Mouse (Mus musculus): ENCODE measurements at regions not wholly inside any gene's neighbourhood (a gene's known extent, or its start where the extent isn't known, plus 50 kb on each side); places are given as distances from the start of the nearest gene placed in this dataset.
A peak's percentile ranks its signal among the peaks of the same experiment; 100 is the strongest.

GRCm38 (mm10) chr13:37546556-37546955 lies 201.5 kb downstream of the Ly86 start:
- Histone ChIP-seq H3K36me3 (ENCODE audit: control insufficient read depth, insufficient read depth, low read length) (no peaks in the 10 kb centered on the region), H3K27me3 (ENCODE audit: control insufficient read depth, insufficient read depth, low read length) (no peaks in the 10 kb centered on the region), H3K4me2 (ENCODE audit: low read depth, low read length) (no peak overlapping the region), H3K9me3 (replicated peaks; ENCODE audit: control insufficient read depth, low read length) (no peaks in the 10 kb centered on the region), H3K4me3 (replicated peaks; ENCODE audit: low read length) (no peak overlapping the region), H3K27ac (ENCODE audit: low read length) (no peak overlapping the region), H3K4me1 (ENCODE audit: control insufficient read depth, insufficient read depth, low read length) (no peaks in the 10 kb centered on the region), H3K9ac (ENCODE audit: low read length) (no peak overlapping the region)
- no peak for ATAC-seq (ENCODE audit: insufficient read depth, low FRiP score)
- 91% methylated on average over 3 of the region's 3 CpGs for WGBS

DNA sequence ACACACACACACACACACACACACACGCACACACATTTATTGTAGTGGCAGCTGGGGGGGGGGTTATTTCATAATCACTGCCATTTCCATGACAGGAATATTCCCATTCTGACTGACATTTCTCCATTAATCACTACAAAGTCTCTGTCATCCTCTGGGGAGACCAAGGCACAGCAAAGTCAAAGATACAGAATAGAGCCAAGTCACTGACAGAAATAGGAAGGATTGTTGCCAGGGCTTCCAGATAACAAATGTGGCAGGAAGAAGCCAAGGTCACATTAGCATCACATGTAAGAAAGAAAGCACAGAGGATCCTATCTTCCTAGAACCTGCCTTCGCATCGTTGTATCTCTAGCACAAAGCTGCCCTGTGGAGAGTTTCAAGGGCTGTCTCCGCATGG lies 205.6 kb downstream of the Ly86 start:
- Histone ChIP-seq H3K36me3 (ENCODE audit: control insufficient read depth, insufficient read depth, low read length) (no peaks in the 10 kb centered on the region), H3K9me3 (replicated peaks; ENCODE audit: control insufficient read depth, low read length) (no peaks in the 10 kb centered on the region), H3K4me3 (replicated peaks; ENCODE audit: low read length) (no peak overlapping the region), H3K4me1 (ENCODE audit: control insufficient read depth, insufficient read depth, low read length) (no peaks in the 10 kb centered on the region), H3K27ac (ENCODE audit: low read length) (no peak overlapping the region), H3K9ac (ENCODE audit: low read length) (no peak overlapping the region), H3K4me2 (ENCODE audit: low read depth, low read length) (no peak overlapping the region), H3K27me3 (ENCODE audit: control insufficient read depth, insufficient read depth, low read length) (no peaks in the 10 kb centered on the region)
- WGBS: 71% methylated on average over 4 of the region's 4 CpGs
- no peak for ATAC-seq (ENCODE audit: insufficient read depth, low FRiP score)

DNA sequence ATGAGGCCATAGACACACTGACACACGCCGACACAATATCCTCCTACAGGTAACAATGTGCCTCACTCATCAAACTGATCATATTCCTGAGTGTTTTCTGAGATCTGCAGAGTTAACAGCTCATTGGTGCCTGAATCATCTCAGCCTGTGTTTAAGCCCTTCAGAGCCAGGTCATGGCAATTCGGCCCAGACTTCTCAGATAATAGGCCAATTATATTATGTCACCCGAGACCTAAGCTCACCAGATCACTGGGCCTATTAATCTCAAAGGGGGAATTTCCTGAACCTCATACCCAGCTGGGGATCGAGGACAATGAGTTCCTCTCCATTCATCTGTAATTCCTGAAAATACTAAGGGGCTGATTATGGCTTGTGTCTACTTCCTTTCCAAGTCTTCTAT lies 208.4 kb downstream of the Ly86 start:
- 76% methylated on average over 5 of the region's 5 CpGs for WGBS
- Histone ChIP-seq H3K4me2 (ENCODE audit: low read depth, low read length) (no peak overlapping the region), H3K4me1 (ENCODE audit: control insufficient read depth, insufficient read depth, low read length) (peaks cover 7% of the 10 kb centered on the region; the same call in 1 of the 2 replicates), H3K36me3 (ENCODE audit: control insufficient read depth, insufficient read depth, low read length) (no peaks in the 10 kb centered on the region), H3K4me3 (replicated peaks; ENCODE audit: low read length) (no peak overlapping the region), H3K9me3 (replicated peaks; ENCODE audit: control insufficient read depth, low read length) (no peaks in the 10 kb centered on the region), H3K27me3 (ENCODE audit: control insufficient read depth, insufficient read depth, low read length) (no peaks in the 10 kb centered on the region), H3K9ac (ENCODE audit: low read length) (no peak overlapping the region), H3K27ac (ENCODE audit: low read length) (no peak overlapping the region)
- no peak for ATAC-seq (ENCODE audit: insufficient read depth, low FRiP score)

DNA sequence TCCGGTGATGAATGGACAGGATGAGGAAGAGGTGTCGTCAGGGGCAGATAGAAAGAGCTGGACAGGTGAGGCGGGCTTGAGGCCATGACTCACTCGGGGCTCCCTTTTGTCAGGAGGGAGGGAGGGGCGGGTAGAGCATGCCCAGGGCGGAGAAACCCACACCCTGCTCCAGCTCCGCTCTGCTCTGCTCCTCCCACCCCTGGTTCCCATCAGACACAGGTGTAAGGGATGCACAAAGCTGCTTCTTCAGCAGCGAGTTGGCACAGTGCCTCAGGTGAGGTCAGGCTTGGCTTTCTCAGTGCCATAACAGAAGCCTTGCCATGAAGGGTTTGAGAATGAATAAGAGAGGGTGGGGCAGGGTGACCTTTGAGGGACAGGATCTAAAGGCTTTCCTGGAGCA lies 212.2 kb downstream of the Ly86 start:
- Histone ChIP-seq H3K4me1 (ENCODE audit: control insufficient read depth, insufficient read depth, low read length) (peaks cover 20% of the 10 kb centered on the region), H3K27ac (ENCODE audit: low read length) (peak overlapping the region; percentile 68; the same call in 1 of the 2 replicates), H3K4me2 (ENCODE audit: low read depth, low read length) (no peak overlapping the region), H3K36me3 (ENCODE audit: control insufficient read depth, insufficient read depth, low read length) (no peaks in the 10 kb centered on the region), H3K4me3 (replicated peaks; ENCODE audit: low read length) (no peak overlapping the region), H3K27me3 (ENCODE audit: control insufficient read depth, insufficient read depth, low read length) (no peaks in the 10 kb centered on the region), H3K9me3 (replicated peaks; ENCODE audit: control insufficient read depth, low read length) (no peaks in the 10 kb centered on the region), H3K9ac (ENCODE audit: low read length) (no peak overlapping the region)
- 60% methylated on average over 8 of the region's 8 CpGs for WGBS
- ATAC-seq (ENCODE audit: insufficient read depth, low FRiP score): peak; percentile 79

DNA sequence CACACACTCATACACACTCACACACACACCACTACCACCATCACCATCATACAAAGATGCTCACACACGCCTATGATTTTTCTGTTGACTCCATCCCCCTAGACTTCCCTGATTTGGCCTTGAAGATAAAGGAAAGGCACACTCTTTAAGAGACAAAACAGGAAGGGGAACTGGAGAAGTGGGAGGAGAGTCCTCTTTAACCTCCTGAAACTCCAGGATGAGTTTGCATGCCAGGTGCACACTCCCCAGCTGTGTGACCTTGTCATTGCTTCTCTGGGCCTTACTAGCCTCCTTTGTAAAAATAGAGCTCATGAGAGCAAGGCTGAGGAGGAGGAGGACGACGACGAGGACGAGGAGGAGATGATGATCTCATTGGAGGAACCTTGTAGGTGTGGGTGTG lies 212.8 kb downstream of the Ly86 start:
- no peak overlapping the region for H3K4me3 ChIP-seq (replicated peaks; ENCODE audit: low read length)
- H3K9me3 ChIP-seq (replicated peaks; ENCODE audit: control insufficient read depth, low read length): no peaks in the 10 kb centered on the region
- 70% methylated on average over 5 of the region's 5 CpGs for WGBS
- no peak for ATAC-seq (ENCODE audit: insufficient read depth, low FRiP score)
- H3K27me3 ChIP-seq (ENCODE audit: control insufficient read depth, insufficient read depth, low read length): no peaks in the 10 kb centered on the region
- no peaks in the 10 kb centered on the region for H3K36me3 ChIP-seq (ENCODE audit: control insufficient read depth, insufficient read depth, low read length)
- H3K4me1 ChIP-seq (ENCODE audit: control insufficient read depth, insufficient read depth, low read length): peaks cover 26% of the 10 kb centered on the region
- no peak overlapping the region for H3K9ac ChIP-seq (ENCODE audit: low read length)
- H3K4me2 ChIP-seq (ENCODE audit: low read depth, low read length): no peak overlapping the region
- no peak overlapping the region for H3K27ac ChIP-seq (ENCODE audit: low read length)

DNA sequence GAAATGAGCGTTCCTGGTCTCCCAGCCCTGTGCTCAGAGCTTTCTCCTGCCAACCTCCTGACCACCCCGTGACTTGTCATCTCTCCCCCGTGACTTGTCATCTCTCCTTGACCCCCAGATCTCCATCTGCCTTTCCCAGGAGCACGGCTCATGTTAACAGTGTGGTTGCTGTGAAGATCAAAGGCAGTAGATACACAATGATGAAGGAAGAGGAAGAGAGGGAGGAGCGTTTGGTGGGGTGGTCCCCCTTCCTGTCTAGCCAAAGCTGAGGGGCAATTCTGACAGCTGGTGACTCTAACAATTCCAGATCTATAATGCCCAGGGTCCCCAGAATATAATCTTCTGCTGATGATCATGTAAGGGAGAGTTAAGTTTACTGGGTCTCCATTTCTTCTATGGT lies 214.0 kb downstream of the Ly86 start:
- Histone ChIP-seq H3K27me3 (ENCODE audit: control insufficient read depth, insufficient read depth, low read length) (no peaks in the 10 kb centered on the region), H3K4me3 (replicated peaks; ENCODE audit: low read length) (no peak overlapping the region), H3K27ac (ENCODE audit: low read length) (no peak overlapping the region), H3K9ac (ENCODE audit: low read length) (no peak overlapping the region), H3K4me1 (ENCODE audit: control insufficient read depth, insufficient read depth, low read length) (peaks cover 31% of the 10 kb centered on the region), H3K36me3 (ENCODE audit: control insufficient read depth, insufficient read depth, low read length) (no peaks in the 10 kb centered on the region), H3K9me3 (replicated peaks; ENCODE audit: control insufficient read depth, low read length) (no peaks in the 10 kb centered on the region), H3K4me2 (ENCODE audit: low read depth, low read length) (no peak overlapping the region)
- no peak for ATAC-seq (ENCODE audit: insufficient read depth, low FRiP score)
- WGBS: 49% methylated on average over 5 of the region's 5 CpGs

DNA sequence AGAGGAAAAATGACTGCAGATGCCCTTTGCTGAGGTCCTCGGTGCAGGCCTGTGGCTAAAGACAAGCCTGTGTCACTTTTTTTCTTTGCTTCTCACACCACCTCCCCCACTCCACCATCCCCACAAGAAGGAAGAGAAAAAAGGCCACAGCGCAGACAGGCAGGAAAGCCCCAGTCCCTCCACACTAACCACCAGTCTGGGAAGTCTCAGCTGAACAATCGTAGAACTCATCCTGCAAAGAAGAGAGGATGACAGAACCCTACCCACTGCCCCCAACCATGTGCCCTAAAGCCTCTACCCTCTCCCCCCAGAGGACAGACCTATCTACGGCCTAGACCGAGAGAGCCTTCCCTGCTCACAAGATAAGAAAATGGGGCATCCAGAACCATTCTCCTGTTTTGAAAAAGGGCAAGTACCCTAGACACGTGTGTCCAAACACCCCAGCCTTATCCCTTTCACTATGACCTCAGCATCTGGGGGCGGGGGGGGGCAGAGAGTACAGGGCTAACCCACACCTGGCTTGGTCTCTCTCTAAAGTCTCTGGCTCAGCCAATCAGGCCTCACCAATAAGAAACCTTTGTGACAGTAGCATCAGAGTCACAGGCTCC lies 214.8 kb downstream of the Ly86 start:
- Histone ChIP-seq H3K27me3 (ENCODE audit: control insufficient read depth, insufficient read depth, low read length) (no peaks in the 10 kb centered on the region), H3K4me1 (ENCODE audit: control insufficient read depth, insufficient read depth, low read length) (peaks cover 31% of the 10 kb centered on the region), H3K36me3 (ENCODE audit: control insufficient read depth, insufficient read depth, low read length) (no peaks in the 10 kb centered on the region), H3K9me3 (replicated peaks; ENCODE audit: control insufficient read depth, low read length) (no peaks in the 10 kb centered on the region), H3K9ac (ENCODE audit: low read length) (no peak overlapping the region), H3K4me2 (ENCODE audit: low read depth, low read length) (no peak overlapping the region), H3K27ac (ENCODE audit: low read length) (no peak overlapping the region), H3K4me3 (replicated peaks; ENCODE audit: low read length) (no peak overlapping the region)
- 68% methylated on average over 7 of the region's 7 CpGs for WGBS
- no peak for ATAC-seq (ENCODE audit: insufficient read depth, low FRiP score)

DNA sequence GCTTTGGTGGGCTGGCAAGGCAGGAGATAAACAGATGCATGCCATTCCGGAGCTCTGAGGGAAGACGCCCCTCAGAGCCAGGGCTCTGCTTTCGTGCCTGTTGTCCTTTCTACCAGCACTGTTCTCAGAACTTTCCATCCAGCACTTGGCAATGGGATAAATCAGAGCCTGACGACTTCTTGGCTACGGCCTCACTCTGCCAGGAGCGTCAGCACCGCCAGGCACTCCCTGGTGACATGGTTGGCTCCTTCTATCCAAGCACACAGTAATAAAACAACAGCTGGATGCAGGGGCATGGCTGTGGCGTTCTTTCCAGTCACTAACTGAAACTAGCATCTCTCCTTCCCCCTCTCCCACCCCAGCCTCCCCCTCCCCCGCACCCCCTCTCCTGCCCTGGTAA lies 215.4 kb downstream of the Ly86 start:
- Histone ChIP-seq H3K36me3 (ENCODE audit: control insufficient read depth, insufficient read depth, low read length) (no peaks in the 10 kb centered on the region), H3K4me3 (replicated peaks; ENCODE audit: low read length) (no peak overlapping the region), H3K9me3 (replicated peaks; ENCODE audit: control insufficient read depth, low read length) (no peaks in the 10 kb centered on the region), H3K4me2 (ENCODE audit: low read depth, low read length) (no peak overlapping the region), H3K4me1 (ENCODE audit: control insufficient read depth, insufficient read depth, low read length) (peaks cover 31% of the 10 kb centered on the region), H3K27ac (ENCODE audit: low read length) (no peak overlapping the region), H3K9ac (ENCODE audit: low read length) (peak overlapping the region; percentile 23; the same call in 1 of the 2 replicates), H3K27me3 (ENCODE audit: control insufficient read depth, insufficient read depth, low read length) (no peaks in the 10 kb centered on the region)
- 39% methylated on average over 9 of the region's 9 CpGs for WGBS
- no peak for ATAC-seq (ENCODE audit: insufficient read depth, low FRiP score)

- Histone ChIP-seq H3K36me3 (ENCODE audit: control insufficient read depth, insufficient read depth, low read length) (no peaks in the 10 kb centered on the region), H3K27me3 (ENCODE audit: control insufficient read depth, insufficient read depth, low read length) (no peaks in the 10 kb centered on the region), H3K9ac (ENCODE audit: low read length) (no peak overlapping the region), H3K9me3 (replicated peaks; ENCODE audit: control insufficient read depth, low read length) (no peaks in the 10 kb centered on the region), H3K4me1 (ENCODE audit: control insufficient read depth, insufficient read depth, low read length) (peaks cover 31% of the 10 kb centered on the region), H3K27ac (ENCODE audit: low read length) (no peak overlapping the region), H3K4me2 (ENCODE audit: low read depth, low read length) (no peak overlapping the region), H3K4me3 (replicated peaks; ENCODE audit: low read length) (no peak overlapping the region)
- 35% methylated on average over 3 of the region's 3 CpGs for WGBS
- ATAC-seq (ENCODE audit: insufficient read depth, low FRiP score): no peak
Measured at GRCm38 (mm10) chr13:37560800-37561199, 215.8 kb downstream of the Ly86 start.

All from stomach, embryonic 16.5 days (tissue).